21 mouse cellular contexts compared by ENCODE assay signal in the genomic region with DNA sequence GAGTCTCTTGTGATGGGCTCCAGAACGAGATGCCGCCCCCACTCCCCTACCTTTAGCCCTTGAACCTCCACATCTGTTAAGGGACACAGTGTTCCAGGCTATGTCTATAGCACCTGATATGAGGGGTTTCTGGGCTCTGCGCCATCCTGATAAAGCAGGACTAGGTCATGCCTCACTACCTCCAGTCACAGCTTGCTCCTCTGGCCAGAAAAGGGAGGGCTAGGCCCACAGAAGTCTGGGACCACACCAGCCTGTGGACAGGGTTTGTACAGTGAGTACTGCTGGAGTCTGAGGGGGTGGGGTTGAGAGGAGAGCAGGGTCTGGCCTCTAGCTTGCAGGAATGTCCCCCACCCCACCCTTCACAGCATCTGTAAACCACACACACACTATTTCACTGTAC. TPM values are rescaled to one million over a fixed set of nuclear protein-coding genes. Genes with fewer than 3 reads are reported as not detected.
DNase-seq lines count a peak whose midpoint lies in the region; ATAC-seq and TF ChIP-seq lines count a peak whose summit lies in the region.
"Had no signal": no experiment of that assay in that cellular context is flagged by ENCODE, and none has a peak within 500 bp of the region (broad histone marks: within the 10 kb centered on the region; RNA-seq: fewer than 3 reads in every experiment).

No protein-coding gene starts in this region.

- DNase-seq in kidney, adult 11 months, result peak; percentile 59
- DNase-seq in kidney, adult 18-20 months, result no peak
- no peak for DNase-seq in kidney, postnatal 0 days (ENCODE audit: low spot score)
- peak; percentile 74 for DNase-seq in testis, postnatal 14 days (ENCODE audit: low spot score)
- DNase-seq: adrenal gland, postnatal 36 days; cerebellum, adult 11-12 months; cerebellum, postnatal 14 days; embryo, embryonic 11 days; forebrain, postnatal 0 days had no signal

- H3K4me3 ChIP-seq in heart, embryonic 14.5 days (ENCODE audit: control insufficient read depth in 1 of 2, insufficient read depth in 1 of 2, low read depth in 1 of 2, low read length in 2 of 2), result no peak overlapping the region
- no peak overlapping the region for H3K4me3 ChIP-seq in heart, embryonic 11.5 days (ENCODE audit: low read depth, low read length)
- no peak overlapping the region for H3K4me3 ChIP-seq in kidney, postnatal 0 days (replicated peaks; ENCODE audit: low read depth, low read length)
- no peak overlapping the region for H3K4me3 ChIP-seq in midbrain, embryonic 13.5 days (replicated peaks)
- H3K4me3 ChIP-seq: forebrain, embryonic 10.5 days; hindbrain, embryonic 13.5 days; limb, embryonic 15.5 days; liver, embryonic 15.5 days; midbrain, embryonic 12.5 days had no signal

- no peaks in the 10 kb centered on the region for H3K36me3 ChIP-seq in heart, embryonic 14.5 days (ENCODE audit: control insufficient read depth, insufficient read depth, low read length)
- H3K36me3 ChIP-seq in heart, embryonic 11.5 days (ENCODE audit: control insufficient read depth, insufficient read depth, low read length), result no peaks in the 10 kb centered on the region
- H3K36me3 ChIP-seq in kidney, postnatal 0 days (ENCODE audit: insufficient read depth, low read length), result no peaks in the 10 kb centered on the region
- H3K36me3 ChIP-seq in midbrain, embryonic 13.5 days, result no peaks in the 10 kb centered on the region
- H3K36me3 ChIP-seq: forebrain, embryonic 10.5 days; G1E; hindbrain, embryonic 13.5 days; limb, embryonic 15.5 days; liver, embryonic 15.5 days; midbrain, embryonic 12.5 days had no signal

- no peak overlapping the region for H3K9ac ChIP-seq in heart, embryonic 14.5 days (ENCODE audit: low read length)
- no peak overlapping the region for H3K9ac ChIP-seq in heart, embryonic 11.5 days (ENCODE audit: low read depth, low read length)
- no peak overlapping the region for H3K9ac ChIP-seq in kidney, postnatal 0 days (ENCODE audit: low read depth, low read length)
- no peak overlapping the region for H3K9ac ChIP-seq in midbrain, embryonic 13.5 days (replicated peaks)
- H3K9ac ChIP-seq: forebrain, postnatal 0 days; hindbrain, embryonic 13.5 days; limb, embryonic 15.5 days; liver, embryonic 15.5 days; midbrain, embryonic 12.5 days had no signal

- WGBS in heart, embryonic 14.5 days, result 54% methylated on average over 3 of the region's 3 CpGs
- WGBS in heart, embryonic 11.5 days (ENCODE audit: insufficient replicate concordance), result 70% methylated on average over 3 of the region's 3 CpGs
- 55% methylated on average over 3 of the region's 3 CpGs for WGBS in kidney, postnatal 0 days
- WGBS in midbrain, embryonic 13.5 days, result 82% methylated on average over 3 of the region's 3 CpGs

- H3K4me2 ChIP-seq in heart, embryonic 14.5 days (ENCODE audit: low read length), result no peak overlapping the region
- no peak overlapping the region for H3K4me2 ChIP-seq in heart, embryonic 11.5 days
- no peak overlapping the region for H3K4me2 ChIP-seq in kidney, postnatal 0 days (ENCODE audit: low read length)
- H3K4me2 ChIP-seq in midbrain, embryonic 13.5 days (replicated peaks), result no peak overlapping the region
- H3K4me2 ChIP-seq: hindbrain, embryonic 13.5 days; limb, embryonic 15.5 days; liver, embryonic 15.5 days; midbrain, embryonic 12.5 days had no signal

- TF ChIP-seq CTCF in kidney, postnatal 0 days (IDR thresholded peaks at IDR 0.05; ENCODE audit: low read depth), result no peak

- H3K27ac ChIP-seq in heart, embryonic 14.5 days (replicated peaks in 1 of 2; ENCODE audit: control insufficient read depth in 1 of 2, insufficient read depth in 1 of 2, low read depth in 2 of 2, low read length in 2 of 2), result no peak overlapping the region
- H3K27ac ChIP-seq in heart, embryonic 11.5 days (ENCODE audit: low read depth, low read length), result no peak overlapping the region
- peak overlapping the region; percentile 64 for H3K27ac ChIP-seq in kidney, postnatal 0 days
- H3K27ac ChIP-seq in midbrain, embryonic 13.5 days, result no peak overlapping the region
- H3K27ac ChIP-seq: forebrain, embryonic 10.5 days; hindbrain, embryonic 13.5 days; limb, embryonic 15.5 days; liver, embryonic 15.5 days; midbrain, embryonic 12.5 days had no signal

- H3K27me3 ChIP-seq in heart, embryonic 14.5 days (ENCODE audit: control insufficient read depth, insufficient read depth, low read length), result no peaks in the 10 kb centered on the region
- H3K27me3 ChIP-seq in heart, embryonic 11.5 days (ENCODE audit: control insufficient read depth, insufficient read depth, low read length), result no peaks in the 10 kb centered on the region
- no peaks in the 10 kb centered on the region for H3K27me3 ChIP-seq in kidney, postnatal 0 days (ENCODE audit: insufficient read depth, low read length)
- H3K27me3 ChIP-seq in midbrain, embryonic 13.5 days, result no peaks in the 10 kb centered on the region
- H3K27me3 ChIP-seq: hindbrain, embryonic 13.5 days; limb, embryonic 15.5 days; liver, embryonic 15.5 days; midbrain, embryonic 12.5 days had no signal

- no peaks in the 10 kb centered on the region for H3K9me3 ChIP-seq in heart, embryonic 14.5 days (ENCODE audit: control insufficient read depth, low read length)
- no peaks in the 10 kb centered on the region for H3K9me3 ChIP-seq in heart, embryonic 11.5 days (replicated peaks; ENCODE audit: control insufficient read depth, low read length)
- H3K9me3 ChIP-seq in kidney, postnatal 0 days (replicated peaks; ENCODE audit: low read length), result no peaks in the 10 kb centered on the region
- H3K9me3 ChIP-seq in midbrain, embryonic 13.5 days, result no peaks in the 10 kb centered on the region
- H3K9me3 ChIP-seq: forebrain, embryonic 10.5 days; G1E; hindbrain, embryonic 13.5 days; limb, embryonic 15.5 days; liver, embryonic 15.5 days; midbrain, embryonic 12.5 days had no signal

- peak; percentile 68; the same call in 1 of the 2 replicates for ATAC-seq in heart, embryonic 14.5 days (ENCODE audit: insufficient number of reproducible peaks, insufficient read depth, low FRiP score, low read depth)
- no peak for ATAC-seq in heart, embryonic 11.5 days (replicated peaks; ENCODE audit: insufficient number of reproducible peaks, low FRiP score, low TSS enrichment)
- ATAC-seq in kidney, postnatal 0 days (replicated peaks; ENCODE audit: low FRiP score, low read depth), result peak; percentile 92
- no peak for ATAC-seq in megakaryocyte, adult 5-6 weeks (ENCODE audit: poor library complexity, severe bottlenecking)
- ATAC-seq in midbrain, embryonic 13.5 days, result no peak
- ATAC-seq: forebrain, postnatal 0 days had no signal

- peaks cover 0 to 5% of the 10 kb centered on the region in 2 experiments; a peak in 1 of 4 replicates for H3K4me1 ChIP-seq in heart, embryonic 14.5 days (ENCODE audit: control insufficient read depth in 2 of 2, insufficient read depth in 2 of 2, low read length in 2 of 2)
- H3K4me1 ChIP-seq in heart, embryonic 11.5 days (ENCODE audit: control insufficient read depth, insufficient read depth, low read length), result no peaks in the 10 kb centered on the region
- no peaks in the 10 kb centered on the region for H3K4me1 ChIP-seq in kidney, postnatal 0 days (replicated peaks; ENCODE audit: insufficient read depth, low read length)
- H3K4me1 ChIP-seq in midbrain, embryonic 13.5 days (replicated peaks), result no peaks in the 10 kb centered on the region
- H3K4me1 ChIP-seq: hindbrain, embryonic 13.5 days; liver, embryonic 15.5 days; midbrain, embryonic 12.5 days had no signal

RNA-seq across cellular contexts. Expression of a gene that starts 12.8 kb away (rescaled TPM):
- 5.1 and 5.3 TPM in 2 replicates for polyA plus RNA-seq in heart, embryonic 14.5 days (2014; fragmentation: Nextera tagmentation; extraction: Ambion mirVana)
- 7.1 and 9.8 TPM in 2 replicates for polyA plus RNA-seq in heart, embryonic 11.5 days (2014; fragmentation: Nextera tagmentation; extraction: Ambion mirVana)
- 3.1 and 4.0 TPM in 2 replicates for polyA plus RNA-seq in kidney, postnatal 0 days (2015; fragmentation: Nextera tagmentation; extraction: Ambion mirVana)
- total RNA-seq in megakaryocyte, adult 5-6 weeks (2015), result 22.4 and 22.8 TPM in 2 replicates
- 12.4 and 21.5 TPM in 2 replicates for total RNA-seq in megakaryocyte, adult 5-6 weeks (2017)
- polyA plus RNA-seq in midbrain, embryonic 13.5 days (2015; fragmentation: Nextera tagmentation; extraction: Ambion mirVana), result 3.4 and 4.9 TPM in 2 replicates
- total RNA-seq: gastrocnemius, adult 18-20 months had no signal

RNA-seq across cellular contexts. Expression of a gene that starts 29.8 kb away (rescaled TPM):
- polyA plus RNA-seq in heart, embryonic 14.5 days (2014; fragmentation: Nextera tagmentation; extraction: Ambion mirVana), result not detected in 2 replicates
- polyA plus RNA-seq in heart, embryonic 11.5 days (2014; fragmentation: Nextera tagmentation; extraction: Ambion mirVana), result not detected in 2 replicates
- polyA plus RNA-seq in kidney, postnatal 0 days (2015; fragmentation: Nextera tagmentation; extraction: Ambion mirVana), result 117 and 135 TPM in 2 replicates
- total RNA-seq in megakaryocyte, adult 5-6 weeks (2015), result 0.18 and 1.0 TPM in 2 replicates
- 0.77 TPM in 1 of 2 replicates, not detected in the other for total RNA-seq in megakaryocyte, adult 5-6 weeks (2017)
- polyA plus RNA-seq in midbrain, embryonic 13.5 days (2015; fragmentation: Nextera tagmentation; extraction: Ambion mirVana), result 2.1 and 2.5 TPM in 2 replicates
- total RNA-seq: G1E; gastrocnemius, adult 18-20 months had no signal
- polyA plus RNA-seq: G1E; limb, embryonic 15.5 days; small intestine, adult 2 months had no signal

Comparison
In these comparisons a context has a peak if more than half of its experiments do, and no peak if none do; other contexts are left out.
1. ATAC-seq: peak in heart, embryonic 14.5 days (single experiment) and kidney, postnatal 0 days (single experiment); none in heart, embryonic 11.5 days (single experiment), megakaryocyte, adult 5-6 weeks (single experiment) and midbrain, embryonic 13.5 days (single experiment).
2. DNase-seq: peak in kidney, adult 11 months (single experiment) and testis, postnatal 14 days (single experiment); none in kidney, adult 18-20 months (single experiment) and kidney, postnatal 0 days (single experiment).
3. RNA of a gene that starts 29.8 kb away (polyA plus RNA-seq): 117 to 135 TPM in kidney, postnatal 0 days; 2.1 to 2.5 TPM in midbrain, embryonic 13.5 days, not detected in heart, embryonic 14.5 days and not detected in heart, embryonic 11.5 days; every median in the first group is over 10 times any median in the second.